Mouse (Mus musculus): ENCODE results near the gene Resp18. TPM values are rescaled to one million over a fixed set of nuclear protein-coding genes. Genes with fewer than 3 reads are reported as not detected.
"Not testable (repeated sequence)": the region's sequence is repeated elsewhere in the genome, so short reads cannot be mapped to it uniquely, and the experiment has no call there.

Resp18 gene
- total RNA-seq, 2 experiments from 2014 or later = not detected

- peak; percentile 93 for DNase-seq (ENCODE audit: low spot score)
These were observed 41.8 kb downstream of the Resp18 start, which contains the start of gene Dnajb2 for GRCm38 (mm10) chr1:75236117-75237050. Dnajb2 (plus strand) TSS chr1:75236406.

- DNase-seq (ENCODE audit: low spot score) = peak; percentile 66
These were observed 43.6 kb downstream of the Resp18 start for GRCm38 (mm10) chr1:75234606-75235005.

GRCm38 (mm10) chr1:75232489-75232888 lies 45.7 kb downstream of the Resp18 start:
- not testable (repeated sequence) for DNase-seq (ENCODE audit: low spot score)

GRCm38 (mm10) chr1:75231664-75232152 lies 46.5 kb downstream of the Resp18 start, which contains the start of gene A630095N17Rik:
A630095N17Rik (minus strand) TSS chr1:75232102.
- DNase-seq (ENCODE audit: low spot score) = no peak

GRCm38 (mm10) chr1:75231224-75231623 lies 47.0 kb downstream of the Resp18 start:
- DNase-seq (ENCODE audit: low spot score) = no peak

GRCm38 (mm10) chr1:75230335-75230994 lies 47.8 kb downstream of the Resp18 start:
- no peak for DNase-seq (ENCODE audit: low spot score)

GRCm38 (mm10) chr1:75229158-75229557 lies 49.1 kb downstream of the Resp18 start:
- no peak for DNase-seq (ENCODE audit: low spot score)

- DNase-seq (ENCODE audit: low spot score) = no peak
These were observed 50.6 kb downstream of the Resp18 start for GRCm38 (mm10) chr1:75227653-75228052.

GRCm38 (mm10) chr1:75226138-75226537 lies 52.1 kb downstream of the Resp18 start:
- no peak for DNase-seq (ENCODE audit: low spot score)

- no peak for DNase-seq (ENCODE audit: low spot score)
These were observed 52.7 kb downstream of the Resp18 start for GRCm38 (mm10) chr1:75225473-75225872.

GRCm38 (mm10) chr1:75223532-75223931 lies 54.7 kb downstream of the Resp18 start:
- no peak for DNase-seq (ENCODE audit: low spot score)

GRCm38 (mm10) chr1:75222926-75223325 lies 55.3 kb downstream of the Resp18 start:
- no peak for DNase-seq (ENCODE audit: low spot score)

Other genes starting within 250 kb of the Resp18 start
- gene Nhej1, start 153.2 kb downstream of the Resp18 start, total RNA-seq (2021) = 1 to 10 TPM; 4.9 to 5.3 TPM
- under 1 TPM; 0.14 TPM for gene Slc23a3, start 144.5 kb downstream of the Resp18 start, total RNA-seq (2021)
- gene Cnppd1, start 135.7 kb downstream of the Resp18 start, total RNA-seq (2021) = 10 to 100 TPM; 15.7 to 16.4 TPM
- gene Retreg2, start 135.6 kb downstream of the Resp18 start, total RNA-seq (2021) = 10 to 100 TPM in 1 of 2 experiments, 1 to 10 TPM in 1; 8.8 to 10.0 TPM
- 10 to 100 TPM; 13.7 to 16.2 TPM for gene Zfand2b, start 109.8 kb downstream of the Resp18 start, total RNA-seq (2021)
- gene Abcb6, start 98.0 kb downstream of the Resp18 start, total RNA-seq (2021) = 10 to 100 TPM; 15.4 to 17.6 TPM
- gene Ankzf1, start 86.3 kb downstream of the Resp18 start, total RNA-seq (2021) = 1 to 10 TPM; 3.6 to 3.7 TPM
- 100 to 1,000 TPM in 1 of 2 experiments, 10 to 100 TPM in 1; 90.4 to 115 TPM for gene Atg9a, start 86.2 kb downstream of the Resp18 start, total RNA-seq (2021)
- gene Glb1l, start 67.6 kb downstream of the Resp18 start, total RNA-seq (2021) = 1 to 10 TPM in 1 of 2 experiments, under 1 TPM in 1; 0.88 to 1.5 TPM
- 10 to 100 TPM; 18.7 to 23.3 TPM for gene Stk16, start 67.6 kb downstream of the Resp18 start, total RNA-seq (2021)
- 1,000 to 10,000 TPM; 1,120 to 1,226 TPM for gene Tuba4a, start 58.5 kb downstream of the Resp18 start, total RNA-seq (2021)
- gene A630095N17Rik, start 46.3 kb downstream of the Resp18 start, total RNA-seq (2021) = not detected
- gene Dnajb2, start 42.0 kb downstream of the Resp18 start, total RNA-seq (2021) = 10 to 100 TPM; 74.2 to 86.4 TPM
- gene Ptprn, start 13.9 kb downstream of the Resp18 start, total RNA-seq (2021) = not detected
- 10 to 100 TPM; 42.4 to 47.6 TPM for gene Dnpep, start 39.6 kb upstream of the Resp18 start, total RNA-seq (2021)
- 1,000 to 10,000 TPM; 2,427 to 2,600 TPM for gene Des, start 81.9 kb upstream of the Resp18 start, total RNA-seq (2021)
- gene Speg, start 96.9 kb upstream of the Resp18 start, total RNA-seq (2021) = 100 to 1,000 TPM; 255 to 257 TPM
- 10 to 100 TPM; 37.3 to 44.6 TPM for gene Gmppa, start 157.5 kb upstream of the Resp18 start, total RNA-seq (2021)
- gene Asic4, start 172.0 kb upstream of the Resp18 start, total RNA-seq (2021) = not detected
- 1 to 10 TPM; 3.7 to 4.4 TPM for gene Chpf, start 200.9 kb upstream of the Resp18 start, total RNA-seq (2021)
- gene Tmem198, start 201.1 kb upstream of the Resp18 start, total RNA-seq (2021) = under 1 TPM in 1 of 2 experiments, not detected in 1; 0.36 TPM
- gene Obsl1, start 228.0 kb upstream of the Resp18 start, total RNA-seq (2021) = 10 to 100 TPM; 25.0 to 30.0 TPM
- gene Inha, start 228.7 kb upstream of the Resp18 start, total RNA-seq (2021) = 1 to 10 TPM; 1.1 to 1.7 TPM
- 1 to 10 TPM; 7.1 to 7.9 TPM for gene Stk11ip, start 243.1 kb upstream of the Resp18 start, total RNA-seq (2021)

All from gastrocnemius, adult 18-20 months (tissue).